Mouse (Mus musculus): Measurements from ENCODE around the gene Clcn1.

DNA sequence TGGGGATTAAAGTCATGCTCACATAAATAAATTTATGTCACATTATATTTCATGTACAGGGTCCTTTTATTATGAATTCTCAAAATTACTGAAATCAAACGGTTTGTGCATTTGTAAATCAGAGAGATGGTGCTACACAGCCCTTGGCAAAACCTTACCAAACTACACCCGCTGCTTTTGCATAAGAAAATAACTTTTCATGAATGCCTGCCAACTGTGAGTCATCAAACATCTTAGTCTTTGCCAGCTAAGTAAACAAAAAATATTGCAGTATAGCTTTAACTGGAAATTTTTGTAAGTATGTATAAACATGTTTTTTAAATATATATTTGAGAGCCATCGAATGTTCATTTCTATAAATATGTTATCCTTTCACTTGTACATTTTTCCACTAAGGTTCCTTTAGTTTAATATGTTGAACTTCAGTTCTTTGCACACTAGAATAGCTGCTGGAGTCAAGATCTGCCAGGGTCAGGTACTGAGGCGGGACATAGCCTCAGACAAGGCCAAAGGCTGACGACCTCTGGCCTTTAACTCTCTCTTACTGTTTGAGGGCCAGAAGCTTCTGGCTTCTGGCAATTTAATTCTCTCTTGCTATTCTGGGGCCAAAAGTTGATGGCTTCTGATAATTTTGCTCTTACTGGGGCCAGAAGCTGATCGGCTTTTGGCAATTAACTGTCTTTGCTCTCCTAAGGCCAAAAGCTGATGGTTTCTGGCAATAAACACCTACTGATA is 45.0 kb upstream of the Clcn1 start:
- TF ChIP-seq CTCF (IDR thresholded peaks at IDR 0.05; ENCODE audit: low read depth) = no peak
- TF ChIP-seq EP300 (IDR thresholded peaks at IDR 0.05; ENCODE audit: low read depth) = no peak
